Mouse (Mus musculus) MEL (cell line): ENCODE measurements around the gene Hist1h3b. TPM values are rescaled to one million over a fixed set of nuclear protein-coding genes. Genes with fewer than 3 reads are reported as not detected.
"Not testable (repeated sequence)": the region's sequence is repeated elsewhere in the genome, so short reads cannot be mapped to it uniquely, and the experiment has no call there.

ENCODE experiments used
- DNase-seq: peaks from one replicate; pipeline ENCODE4 v3.0.0; 2011; ENCODE audit warnings: low read depth, low spot score
- H3K27ac ChIP-seq: 2 replicates; pipeline ENCODE4 v1.5.1; 2012; ENCODE audit warnings: low read depth, mild to moderate bottlenecking, control low read depth, low read length, moderate library complexity; ENCODE audit not compliant: control insufficient read depth
- H3K27me3 ChIP-seq, 2 experiments: fragments of 150-350 bp in 1 of 2; sonication (generic) in 1 of 2; 2 replicates each; pipeline ENCODE4 v1.6.1; 2012; ENCODE audit warnings: low read length in 2 of 2, mild to moderate bottlenecking in 2 of 2, improper control_type of control experiment in 1 of 2, moderate library complexity in 1 of 2; ENCODE audit not compliant: insufficient read depth in 2 of 2, control insufficient read depth in 1 of 2
- H3K36me3 ChIP-seq, 2 experiments: 2 replicates each; pipeline ENCODE4 v1.6.1; 2012 to 2014; ENCODE audit warnings: low read length in 2 of 2, improper control_type of control experiment in 1 of 2, inconsistent platforms in 1 of 2, mild to moderate bottlenecking in 1 of 2; ENCODE audit not compliant: insufficient read depth in 2 of 2, control insufficient read depth in 1 of 2
- H3K4me1 ChIP-seq, 2 experiments: fragments of 150-350 bp in 1 of 2; sonication (generic) in 1 of 2; 2 replicates each; pipeline ENCODE4 v1.6.1; 2012; ENCODE audit warnings: low read length in 2 of 2, improper control_type of control experiment in 1 of 2, mild to moderate bottlenecking in 1 of 2; ENCODE audit not compliant: insufficient read depth in 2 of 2, control insufficient read depth in 1 of 2
- H3K4me3 ChIP-seq, 2 experiments: fragments of 150-350 bp in 1 of 2; sonication (generic) in 1 of 2; 2 replicates each; pipeline ENCODE4 v1.5.1; 2012; ENCODE audit warnings: low read depth in 2 of 2, low read length in 2 of 2, mild to moderate bottlenecking in 2 of 2, moderate library complexity in 2 of 2, control low read depth in 1 of 2, improper control_type of control experiment in 1 of 2; ENCODE audit not compliant: control insufficient read depth in 1 of 2, insufficient read depth in 1 of 2
- H3K79me2 ChIP-seq: 2 replicates; pipeline ENCODE4 v1.6.1; 2012; ENCODE audit warnings: mild to moderate bottlenecking, low read length, moderate library complexity; ENCODE audit not compliant: control insufficient read depth, poor library complexity, insufficient read depth
- H3K9ac ChIP-seq: 2 replicates; pipeline ENCODE4 v1.6.1; 2012; ENCODE audit warnings: low read depth, mild to moderate bottlenecking, control low read depth, low read length, moderate library complexity; ENCODE audit not compliant: control insufficient read depth, poor library complexity, severe bottlenecking
- H3K9me3 ChIP-seq: fragments of 150-350 bp; sonication (generic); replicated peaks from 2 replicates; pipeline ENCODE4 v1.6.1; 2012; ENCODE audit warnings: mild to moderate bottlenecking, low read length, improper control_type of control experiment, moderate library complexity; ENCODE audit not compliant: insufficient read depth
- CHD1 ChIP-seq: IDR thresholded peaks from 2 replicates; pipeline ENCODE4 v1.6.1; 2012; ENCODE audit warnings: low read depth, mild to moderate bottlenecking, inconsistent platforms, low read length, improper control_type of control experiment
- ELF1 ChIP-seq: IDR thresholded peaks from 2 replicates; pipeline ENCODE4 v1.6.1; 2014; ENCODE audit warnings: low read depth, mild to moderate bottlenecking, inconsistent platforms, low read length, improper control_type of control experiment, moderate library complexity
- EP300 ChIP-seq, 2 experiments: IDR thresholded peaks; 2 replicates each; pipeline ENCODE4 v1.6.1; 2011; ENCODE audit warnings: improper control_type of control experiment in 2 of 2, low read length in 2 of 2, low read depth in 1 of 2, mild to moderate bottlenecking in 1 of 2
- ETS1 ChIP-seq: IDR thresholded peaks from 2 replicates; pipeline ENCODE4 v1.6.1; 2012; ENCODE audit warnings: low read depth, mild to moderate bottlenecking, inconsistent platforms, low read length, improper control_type of control experiment, moderate library complexity
- MAX ChIP-seq: IDR thresholded peaks from 2 replicates; pipeline ENCODE4 v1.6.1; 2011; ENCODE audit warnings: low read length, improper control_type of control experiment
- MAZ ChIP-seq: IDR thresholded peaks from 2 replicates; pipeline ENCODE4 v1.6.1; 2012; ENCODE audit warnings: low read depth, mild to moderate bottlenecking, inconsistent platforms, low read length, improper control_type of control experiment
- MEF2A ChIP-seq: IDR thresholded peaks from 2 replicates; pipeline ENCODE4 v1.6.1; 2014; ENCODE audit warnings: low read depth, mild to moderate bottlenecking, inconsistent platforms, low read length, improper control_type of control experiment; ENCODE audit not compliant: poor library complexity, insufficient replicate concordance, severe bottlenecking; ENCODE audit errors: extremely low read depth
- NELFE ChIP-seq: IDR thresholded peaks from 2 replicates; pipeline ENCODE4 v1.6.1; 2011; ENCODE audit warnings: low read depth, low read length, improper control_type of control experiment
- POLR2A ChIP-seq, 2 experiments: IDR thresholded peaks; 2 replicates each; pipeline ENCODE4 v1.6.1; 2011 to 2012; ENCODE audit warnings: low read length in 2 of 2, mild to moderate bottlenecking in 2 of 2, control low read depth in 1 of 2, improper control_type of control experiment in 1 of 2, low read depth in 1 of 2, moderate library complexity in 1 of 2; ENCODE audit not compliant: control insufficient read depth in 1 of 2, insufficient read depth in 1 of 2, poor library complexity in 1 of 2
- POLR2AphosphoS5 ChIP-seq: IDR thresholded peaks from 2 replicates; pipeline ENCODE4 v1.6.1; 2012; ENCODE audit warnings: low read depth, borderline replicate concordance, mild to moderate bottlenecking, inconsistent platforms, low read length, moderate library complexity, mixed read lengths
- SMC3 ChIP-seq: IDR thresholded peaks from 2 replicates; pipeline ENCODE4 v1.6.1; 2011; ENCODE audit warnings: low read depth, low read length, improper control_type of control experiment
- TAL1 ChIP-seq: IDR thresholded peaks from 2 replicates; pipeline ENCODE4 v1.6.1; 2012; ENCODE audit warnings: mild to moderate bottlenecking, inconsistent platforms, low read length, moderate library complexity, mixed read lengths
- TBP ChIP-seq: IDR thresholded peaks from 2 replicates; pipeline ENCODE4 v1.8.0; 2011; ENCODE audit warnings: low read depth, low read length, improper control_type of control experiment
- UBTF ChIP-seq: IDR thresholded peaks from 2 replicates; pipeline ENCODE4 v1.6.1; 2012; ENCODE audit warnings: low read depth, mild to moderate bottlenecking, inconsistent platforms, low read length, improper control_type of control experiment, moderate library complexity, borderline replicate concordance; ENCODE audit not compliant: insufficient read depth
- ZKSCAN1 ChIP-seq: IDR thresholded peaks from 2 replicates; pipeline ENCODE4 v1.6.1; 2012; ENCODE audit warnings: low read depth, mild to moderate bottlenecking, inconsistent platforms, low read length, improper control_type of control experiment, moderate library complexity
- ZNF384 ChIP-seq: IDR thresholded peaks from 2 replicates; pipeline ENCODE4 v1.6.1; 2012; ENCODE audit warnings: low read depth, mild to moderate bottlenecking, inconsistent platforms, low read length, improper control_type of control experiment
- polyA plus RNA-seq, 2 experiments: library from polyadenylated mRNA; stranded (reverse) in 1 of 2; unstranded in 1 of 2; fragments of >175 nt in 1 of 2; fragments of >200 nt in 1 of 2; gene quantifications; 2 replicates each; pipeline versions ENCODE4 v1.2.1 to v1.2.4; 2012; ENCODE audit warnings: low replicate concordance in 2 of 2, low read depth in 1 of 2; ENCODE audit not compliant: insufficient read length in 2 of 2, insufficient read depth in 1 of 2, missing spikeins in 1 of 2
- total RNA-seq: library from RNA; depleted of rRNA; stranded (reverse); fragments of 300-350 nt; gene quantifications from 2 replicates; pipeline ENCODE4 v1.2.3, GENCODE M21; 2012

Gene Hist1h3b
- total and polyA plus RNA-seq, 3 experiments: 6.6 to 1,725 TPM; not detected in 1

DNA sequence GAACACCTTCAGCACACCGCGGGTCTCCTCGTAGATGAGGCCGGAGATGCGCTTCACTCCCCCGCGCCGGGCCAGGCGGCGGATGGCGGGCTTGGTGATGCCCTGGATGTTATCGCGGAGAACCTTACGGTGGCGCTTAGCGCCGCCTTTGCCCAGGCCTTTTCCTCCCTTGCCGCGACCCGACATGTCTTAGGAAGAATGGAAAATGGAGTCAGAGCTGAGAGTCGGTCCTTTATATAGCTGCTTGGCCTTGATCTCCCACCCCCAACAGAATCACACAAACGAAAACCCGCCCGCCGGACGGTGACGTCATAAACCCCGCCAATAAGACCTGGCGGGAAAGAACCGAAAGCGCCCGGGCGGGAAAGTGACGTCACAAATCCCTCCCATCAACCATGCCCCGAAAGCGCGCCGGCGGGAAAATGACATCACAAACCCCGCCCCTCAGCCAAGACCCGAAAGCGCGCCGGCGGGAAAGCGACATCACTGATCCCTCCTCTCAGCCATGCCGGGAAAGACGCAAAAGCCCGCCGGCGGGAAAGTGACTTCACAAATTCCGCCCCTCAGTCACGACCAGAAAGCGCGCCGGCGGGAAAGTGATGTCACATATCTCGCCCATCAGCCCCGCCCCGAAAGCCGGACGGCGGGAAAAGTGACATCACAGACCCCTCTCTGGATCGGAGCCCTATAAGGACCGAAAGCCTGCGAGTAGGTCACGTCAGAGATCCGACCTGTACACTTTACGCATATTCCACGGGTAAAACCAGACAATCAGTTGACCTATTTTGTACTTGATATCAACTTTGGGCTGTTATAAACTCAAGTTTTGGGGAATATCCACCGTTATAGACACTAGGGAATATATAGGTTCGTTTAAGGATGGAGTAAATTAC, 9.2 kb downstream of the Hist1h3b start, which contains the start of gene Hist1h4a:
Gene Hist1h4a (minus strand): TSS at position 259 of the 893 bp plus-strand sequence.
- peaks cover 0 to 13% of the 10 kb centered on the region in 2 experiments; a peak in 1 of 4 replicates for H3K4me1 ChIP-seq

DNA sequence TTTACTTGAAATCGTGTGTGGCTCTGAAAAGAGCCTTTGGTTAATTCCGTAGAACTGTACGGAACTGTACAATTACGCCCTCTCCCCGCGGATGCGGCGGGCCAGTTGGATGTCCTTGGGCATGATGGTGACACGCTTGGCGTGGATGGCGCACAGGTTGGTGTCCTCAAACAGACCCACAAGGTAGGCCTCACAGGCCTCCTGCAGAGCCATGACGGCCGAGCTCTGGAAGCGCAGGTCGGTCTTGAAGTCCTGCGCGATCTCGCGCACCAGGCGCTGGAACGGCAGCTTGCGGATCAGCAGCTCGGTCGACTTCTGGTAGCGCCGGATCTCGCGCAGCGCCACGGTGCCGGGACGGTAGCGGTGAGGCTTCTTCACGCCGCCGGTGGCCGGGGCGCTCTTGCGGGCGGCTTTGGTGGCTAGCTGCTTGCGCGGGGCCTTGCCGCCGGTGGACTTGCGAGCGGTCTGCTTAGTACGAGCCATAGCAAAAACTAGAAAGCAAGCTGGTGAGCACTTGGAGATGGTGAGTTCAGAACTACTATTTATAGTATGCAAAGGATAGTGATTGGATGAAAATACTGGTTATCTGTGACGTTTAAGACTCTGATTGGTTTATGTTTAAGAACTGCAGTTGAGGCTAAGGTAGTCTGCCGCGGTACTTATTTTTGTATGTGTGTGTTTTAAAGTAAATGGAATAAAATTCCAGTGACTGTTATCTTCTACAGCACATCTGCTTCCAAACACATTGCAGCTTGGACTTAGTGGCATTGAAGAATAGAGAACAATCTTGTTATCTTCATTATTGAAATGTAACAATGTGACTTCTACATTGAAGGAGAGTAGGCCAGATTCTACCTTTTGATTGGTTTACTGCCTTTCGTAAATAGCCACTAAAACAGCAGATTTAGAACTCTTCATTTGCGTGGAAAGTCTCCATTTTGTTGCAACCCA, 10.1 kb downstream of the Hist1h3b start, which contains the start of gene Hist1h3a:
Gene Hist1h3a (minus strand): TSS at position 516 of the 951 bp plus-strand sequence.
- not testable (repeated sequence) for H3K27me3 ChIP-seq, H3K79me2 ChIP-seq, H3K9me3 ChIP-seq
- peak within 1 kb of the TSS; percentile 72 for H3K9ac ChIP-seq
- peaks cover 0 to 13% of the 10 kb centered on the region in 2 experiments; a peak in 1 of 4 replicates for H3K4me1 ChIP-seq
- peaks cover 0 to 36% of the 10 kb centered on the region in 2 experiments; a peak in 2 of 4 replicates for H3K36me3 ChIP-seq
- peak within 1 kb of the TSS; percentile 98 for H3K27ac ChIP-seq
- peak; percentile 98 for TF ChIP-seq POLR2A (IDR thresholded peaks at IDR 0.05; ENCODE audit: control insufficient read depth in 1 of 2, insufficient read depth in 1 of 2, low read depth in 1 of 2, low read length in 2 of 2, poor library complexity in 1 of 2)
- peak; percentile 57 for TF ChIP-seq TAL1
- TF ChIP-seq TBP: peak; percentile 99
- TF ChIP-seq POLR2AphosphoS5: peak; percentile 96; the same call in 1 of the 2 replicates
- 0 out of 2 replicates have a peak, but pooled peaks have one; percentile 48 for TF ChIP-seq UBTF
- DNase-seq: peak; percentile 95
- peak within 1 kb of the TSS; percentile 4 to 33 for H3K4me3 ChIP-seq

More for the DNA sequence above, 9.2 kb downstream of the Hist1h3b start, which contains the start of gene Hist1h4a:
- no peaks in the 10 kb centered on the region for H3K9me3 ChIP-seq
- peak within 1 kb of the TSS; percentile 81 for H3K9ac ChIP-seq
- H3K27me3 ChIP-seq: no peaks in the 10 kb centered on the region
- H3K79me2 ChIP-seq: no peaks in the 10 kb centered on the region; the same call in 1 of the 2 replicates
- H3K36me3 ChIP-seq: peaks cover 0 to 37% of the 10 kb centered on the region in 2 experiments; a peak in 2 of 4 replicates
- peak; percentile 98 for DNase-seq
- no peak for TF ChIP-seq ELF1
- TF ChIP-seq CHD1: no peak
- no peak for TF ChIP-seq MAX
- no peak for TF ChIP-seq ZKSCAN1
- TF ChIP-seq MEF2A: no peak
- TF ChIP-seq POLR2A (IDR thresholded peaks at IDR 0.05; ENCODE audit: control insufficient read depth in 1 of 2, insufficient read depth in 1 of 2, low read depth in 1 of 2, low read length in 2 of 2, poor library complexity in 1 of 2): peak; percentile 71 to 97; a peak in 3 of 4 replicates
- TF ChIP-seq EP300 (IDR thresholded peaks at IDR 0.05; ENCODE audit: low read depth in 1 of 2, low read length in 2 of 2): no peak
- peak; percentile 92; the same call in 1 of the 2 replicates for TF ChIP-seq UBTF
- no peak for TF ChIP-seq ZNF384
- TF ChIP-seq SMC3: no peak
- TF ChIP-seq NELFE: no peak
- peak; percentile 98; the same call in 1 of the 2 replicates for TF ChIP-seq POLR2AphosphoS5
- TF ChIP-seq ETS1: no peak
- peak; percentile 99 for TF ChIP-seq TBP
- no peak for TF ChIP-seq MAZ
- peak within 1 kb of the TSS; percentile 1 to 27; a peak in 3 of 4 replicates for H3K4me3 ChIP-seq
- peak within 1 kb of the TSS; percentile 97 for H3K27ac ChIP-seq
